Mouse (Mus musculus) embryonic facial prominence, embryonic 11.5 days (tissue): ENCODE results near the gene Fars2. TPM values are rescaled to one million over a fixed set of nuclear protein-coding genes. Genes with fewer than 3 reads are reported as not detected.

Experiments
- ATAC-seq: fragments of 200-750 bp; cut with Nextera tagmentation; replicated peaks from 2 replicates; pipeline ENCODE4 v1.8.0; 2017; ENCODE audit warnings: low read depth; ENCODE audit not compliant: insufficient number of reproducible peaks, low FRiP score, low TSS enrichment
- DNase-seq: peaks from one replicate; pipeline ENCODE4 v3.0.0-alpha.2; 2015; ENCODE audit warnings: low spot score
- H3K27ac ChIP-seq: fragments of 300-500 bp; sonication (generic); replicated peaks from 2 replicates; pipeline ENCODE4 v1.5.1; 2014; ENCODE audit warnings: mild to moderate bottlenecking, low read depth, low read length, control low read depth
- H3K27me3 ChIP-seq: fragments of 300-500 bp; sonication (generic); 2 replicates; pipeline ENCODE4 v1.6.1; 2014; ENCODE audit warnings: mild to moderate bottlenecking, low read length, moderate library complexity, mixed read lengths; ENCODE audit not compliant: control insufficient read depth, insufficient read depth
- H3K36me3 ChIP-seq: fragments of 300-500 bp; sonication (generic); replicated peaks from 2 replicates; pipeline ENCODE4 v1.6.1; 2014; ENCODE audit warnings: low read depth, mild to moderate bottlenecking, low read length, moderate library complexity, mixed read lengths; ENCODE audit not compliant: control insufficient read depth, insufficient read depth
- H3K4me1 ChIP-seq: fragments of 300-500 bp; sonication (generic); 2 replicates; pipeline ENCODE4 v1.6.1; 2014; ENCODE audit warnings: low read length, mixed read lengths; ENCODE audit not compliant: control insufficient read depth, insufficient read depth
- H3K4me2 ChIP-seq: fragments of 300-500 bp; sonication (generic); 2 replicates; pipeline ENCODE4 v1.6.1; 2014; ENCODE audit warnings: low read depth, mild to moderate bottlenecking, control low read depth, low read length, moderate library complexity
- H3K4me3 ChIP-seq: fragments of 300-500 bp; sonication (generic); 2 replicates; pipeline ENCODE4 v1.5.1; 2014; ENCODE audit warnings: low read depth, low read length, control low read depth
- H3K9ac ChIP-seq: fragments of 300-500 bp; sonication (generic); replicated peaks from 2 replicates; pipeline ENCODE4 v1.6.1; 2014; ENCODE audit warnings: mild to moderate bottlenecking, control low read depth, low read length
- H3K9me3 ChIP-seq: fragments of 300-500 bp; sonication (generic); replicated peaks from 2 replicates; pipeline ENCODE4 v1.6.1; 2016; ENCODE audit warnings: mild to moderate bottlenecking, low read length, inconsistent platforms, mixed read lengths; ENCODE audit not compliant: control insufficient read depth
- WGBS: fragments of 180-500 bp; shearing (Covaris S2); extraction: QIAGEN DNeasy Blood & Tissue Kit; methylation state at CpG from one replicate; pipeline ENCODE4 v1.1.7; 2014; 5-methylcytosine and 5-hydroxymethylcytosine counted together
- polyA plus RNA-seq: library from polyadenylated mRNA; unstranded; fragments of >200 nt; fragmentation: Nextera tagmentation; extraction: Ambion mirVana; gene quantifications from 2 replicates; pipeline ENCODE4 v1.2.1, GENCODE M21; 2014

Gene Fars2
- polyA plus RNA-seq, 1 experiment from 2014 or later, result 28.1 TPM

- Histone ChIP-seq H3K27me3 (peaks cover 28% of the 10 kb centered on the region), H3K9me3 (no peaks in the 10 kb centered on the region), H3K4me1 (peaks cover 4% of the 10 kb centered on the region; the same call in 1 of the 2 replicates), H3K36me3 (no peaks in the 10 kb centered on the region), H3K9ac (no peak overlapping the region), H3K4me3 (peak overlapping the region; percentile 19), H3K4me2 (peak overlapping the region; percentile 5; the same call in 1 of the 2 replicates), H3K27ac (no peak overlapping the region)
- WGBS, result 1% methylated on average over 26 of the region's 26 CpGs
- DNase-seq (peak; percentile 42), ATAC-seq (no peak)
Measured at GRCm38 (mm10) chr13:36733989-36734690, 616.9 kb downstream of the Fars2 start.

- Histone ChIP-seq H3K4me2 (peak within 1 kb of the TSS; percentile 76), H3K4me1 (peaks cover 4% of the 10 kb centered on the region; the same call in 1 of the 2 replicates), H3K9ac (peak within 1 kb of the TSS; percentile 32), H3K9me3 (no peaks in the 10 kb centered on the region), H3K36me3 (no peaks in the 10 kb centered on the region), H3K27ac (no peak within 1 kb of the TSS), H3K27me3 (peaks cover 21% of the 10 kb centered on the region), H3K4me3 (peak within 1 kb of the TSS; percentile 40)
- ATAC-seq (no peak), DNase-seq (peak; percentile 33)
- WGBS, result under 1% methylated on average over 49 of the region's 50 CpGs
Measured at GRCm38 (mm10) chr13:36734731-36735571, 617.7 kb downstream of the Fars2 start, which contains the start of gene Nrn1. Nrn1 (minus strand) TSS chr13:36735131.

GRCm38 (mm10) chr13:36735901-36736618 lies 618.8 kb downstream of the Fars2 start:
- 0% methylated on average over 37 of the region's 39 CpGs for WGBS
- Histone ChIP-seq H3K9me3 (no peaks in the 10 kb centered on the region), H3K4me3 (peak overlapping the region; percentile 40), H3K27me3 (peaks cover 12% of the 10 kb centered on the region), H3K36me3 (no peaks in the 10 kb centered on the region), H3K9ac (peak overlapping the region; percentile 60), H3K27ac (no peak overlapping the region), H3K4me2 (peak overlapping the region; percentile 76), H3K4me1 (peaks cover 4% of the 10 kb centered on the region; the same call in 1 of the 2 replicates)
- DNase-seq, result peak; percentile 90
- peak; percentile 93 for ATAC-seq

GRCm38 (mm10) chr13:36736619-36736996 lies 619.4 kb downstream of the Fars2 start:
- peak; percentile 44 for DNase-seq
- peaks cover 8% of the 10 kb centered on the region for H3K27me3 ChIP-seq
- WGBS, result 5% methylated on average over 9 of the region's 9 CpGs

GRCm38 (mm10) chr13:36750056-36750455 lies 632.8 kb downstream of the Fars2 start:
- no peaks in the 10 kb centered on the region for H3K9me3 ChIP-seq
- H3K36me3 ChIP-seq, result no peaks in the 10 kb centered on the region
- no peak for ATAC-seq
- H3K9ac ChIP-seq, result no peak overlapping the region
- DNase-seq, result no peak
- no peaks in the 10 kb centered on the region for H3K4me1 ChIP-seq
- no peak overlapping the region for H3K4me3 ChIP-seq
- H3K27me3 ChIP-seq, result no peaks in the 10 kb centered on the region
- 71% methylated on average over 2 of the region's 2 CpGs for WGBS
- H3K4me2 ChIP-seq, result no peak overlapping the region
- H3K27ac ChIP-seq, result no peak overlapping the region

More at GRCm38 (mm10) chr13:36736619-36736996, 619.4 kb downstream of the Fars2 start:
- peak overlapping the region; percentile 40 for H3K4me3 ChIP-seq
- no peak overlapping the region for H3K27ac ChIP-seq
- peak; percentile 51 for ATAC-seq
- H3K9ac ChIP-seq, result peak overlapping the region; percentile 60
- H3K9me3 ChIP-seq, result no peaks in the 10 kb centered on the region
- peak overlapping the region; percentile 76 for H3K4me2 ChIP-seq
- H3K4me1 ChIP-seq, result peaks cover 4% of the 10 kb centered on the region; the same call in 1 of the 2 replicates
- H3K36me3 ChIP-seq, result no peaks in the 10 kb centered on the region

GRCm38 (mm10) chr13:36751861-36752260 lies 634.6 kb downstream of the Fars2 start:
- Histone ChIP-seq H3K4me2 (no peak overlapping the region), H3K36me3 (no peaks in the 10 kb centered on the region), H3K9ac (no peak overlapping the region), H3K4me3 (no peak overlapping the region), H3K4me1 (no peaks in the 10 kb centered on the region), H3K27ac (no peak overlapping the region), H3K9me3 (no peaks in the 10 kb centered on the region), H3K27me3 (no peaks in the 10 kb centered on the region)
- DNase-seq (no peak), ATAC-seq (no peak)
- WGBS, result 73% methylated on average over 3 of the region's 3 CpGs

- Histone ChIP-seq H3K4me2 (no peak overlapping the region), H3K9ac (no peak overlapping the region), H3K36me3 (no peaks in the 10 kb centered on the region), H3K9me3 (no peaks in the 10 kb centered on the region), H3K27me3 (no peaks in the 10 kb centered on the region), H3K4me1 (no peaks in the 10 kb centered on the region), H3K4me3 (no peak overlapping the region), H3K27ac (no peak overlapping the region)
- DNase-seq, result no peak
- ATAC-seq, result no peak
- WGBS, result 59% methylated on average over 2 of the region's 2 CpGs
Measured at GRCm38 (mm10) chr13:36766801-36767200, 649.6 kb downstream of the Fars2 start.
